Mouse (Mus musculus) hindbrain, embryonic 16.5 days (tissue): Measurements from ENCODE around the gene Rab11fip5. TPM values are rescaled to one million over a fixed set of nuclear protein-coding genes. Genes with fewer than 3 reads are reported as not detected.

Experiments
- ATAC-seq: fragments of 200-750 bp; cut with Nextera tagmentation; 2 replicates; pipeline ENCODE4 v1.8.0; 2017; ENCODE audit warnings: moderate TSS enrichment, moderate library complexity
- H3K27ac ChIP-seq: fragments of 300-500 bp; sonication (generic); 2 replicates; pipeline ENCODE4 v1.5.1; 2014; ENCODE audit warnings: low read depth, mild to moderate bottlenecking, control low read depth, low read length, moderate library complexity
- H3K27me3 ChIP-seq: fragments of 300-500 bp; sonication (generic); replicated peaks from 2 replicates; pipeline ENCODE4 v1.6.1; 2014; ENCODE audit warnings: low read length; ENCODE audit not compliant: control insufficient read depth, insufficient read depth
- H3K36me3 ChIP-seq: fragments of 300-500 bp; sonication (generic); 2 replicates; pipeline ENCODE4 v1.6.1; 2014; ENCODE audit warnings: mild to moderate bottlenecking, low read length, moderate library complexity, mixed read lengths; ENCODE audit not compliant: control insufficient read depth, insufficient read depth
- H3K4me1 ChIP-seq: fragments of 300-500 bp; sonication (generic); 2 replicates; pipeline ENCODE4 v1.6.1; 2014; ENCODE audit warnings: low read depth, low read length; ENCODE audit not compliant: control insufficient read depth, insufficient read depth
- H3K4me2 ChIP-seq: fragments of 300-500 bp; sonication (generic); 2 replicates; pipeline ENCODE4 v1.6.1; 2014; ENCODE audit warnings: mild to moderate bottlenecking, low read length, control low read depth, moderate library complexity
- H3K4me3 ChIP-seq: fragments of 300-500 bp; sonication (generic); 2 replicates; pipeline ENCODE4 v1.5.1; 2014; ENCODE audit warnings: mild to moderate bottlenecking, low read length, control low read depth, moderate library complexity
- H3K9ac ChIP-seq: fragments of 300-500 bp; sonication (generic); 2 replicates; pipeline ENCODE4 v1.6.1; 2014; ENCODE audit warnings: low read depth, mild to moderate bottlenecking, control low read depth, low read length, moderate library complexity
- H3K9me3 ChIP-seq: fragments of 300-500 bp; sonication (generic); 2 replicates; pipeline ENCODE4 v1.6.1; 2014; ENCODE audit warnings: mild to moderate bottlenecking, low read length, moderate library complexity; ENCODE audit not compliant: control insufficient read depth
- WGBS: fragments of 180-500 bp; shearing (Covaris S2); extraction: QIAGEN DNeasy Blood & Tissue Kit; methylation state at CpG from one replicate; pipeline ENCODE4 v1.1.7; 2014; 5-methylcytosine and 5-hydroxymethylcytosine counted together
- polyA plus RNA-seq: library from polyadenylated mRNA; unstranded; fragments of >200 nt; fragmentation: Nextera tagmentation; extraction: Ambion mirVana; gene quantifications from 2 replicates; pipeline ENCODE4 v1.2.1, GENCODE M21; 2015

Gene Rab11fip5
- polyA plus RNA-seq, 1 experiment from 2014 or later: 24.3 TPM

GRCm38 (mm10) chr6:85369181-85369860, 5.1 kb downstream of the Rab11fip5 start:
- H3K4me3 ChIP-seq: no peak overlapping the region
- H3K4me2 ChIP-seq: no peak overlapping the region
- 71% methylated on average over 5 of the region's 5 CpGs for WGBS
- no peak overlapping the region for H3K27ac ChIP-seq
- no peaks in the 10 kb centered on the region for H3K27me3 ChIP-seq
- peaks cover 33% of the 10 kb centered on the region for H3K4me1 ChIP-seq
- H3K36me3 ChIP-seq: no peaks in the 10 kb centered on the region
- H3K9me3 ChIP-seq: no peaks in the 10 kb centered on the region
- no peak for ATAC-seq
- H3K9ac ChIP-seq: no peak overlapping the region

- Histone ChIP-seq H3K4me1 (peaks cover 33% of the 10 kb centered on the region), H3K4me2 (no peak overlapping the region), H3K4me3 (no peak overlapping the region), H3K36me3 (no peaks in the 10 kb centered on the region), H3K27me3 (no peaks in the 10 kb centered on the region), H3K9ac (no peak overlapping the region), H3K9me3 (no peaks in the 10 kb centered on the region), H3K27ac (no peak overlapping the region)
- 64% methylated on average over 5 of the region's 5 CpGs for WGBS
- no peak for ATAC-seq
These were observed 5.7 kb downstream of the Rab11fip5 start for GRCm38 (mm10) chr6:85368722-85369121.

GRCm38 (mm10) chr6:85368166-85368565, 6.3 kb downstream of the Rab11fip5 start:
- Histone ChIP-seq H3K36me3 (no peaks in the 10 kb centered on the region), H3K4me2 (no peak overlapping the region), H3K4me1 (peaks cover 29% of the 10 kb centered on the region), H3K27ac (no peak overlapping the region), H3K4me3 (no peak overlapping the region), H3K27me3 (no peaks in the 10 kb centered on the region), H3K9ac (no peak overlapping the region), H3K9me3 (no peaks in the 10 kb centered on the region)
- no peak for ATAC-seq
- 94% methylated on average over 1 of the region's 1 CpGs for WGBS

- H3K9ac ChIP-seq: no peak overlapping the region
- H3K9me3 ChIP-seq: no peaks in the 10 kb centered on the region
- H3K36me3 ChIP-seq: no peaks in the 10 kb centered on the region
- no peak overlapping the region for H3K4me2 ChIP-seq
- no peaks in the 10 kb centered on the region for H3K27me3 ChIP-seq
- H3K27ac ChIP-seq: no peak overlapping the region
- ATAC-seq: no peak
- H3K4me1 ChIP-seq: peaks cover 12% of the 10 kb centered on the region
- H3K4me3 ChIP-seq: no peak overlapping the region
- WGBS: 74% methylated on average over 1 of the region's 1 CpGs
These were observed 8.0 kb downstream of the Rab11fip5 start for GRCm38 (mm10) chr6:85366387-85366786.

GRCm38 (mm10) chr6:85364439-85364838, 10.0 kb downstream of the Rab11fip5 start:
- H3K36me3 ChIP-seq: no peaks in the 10 kb centered on the region
- ATAC-seq: no peak
- no peak overlapping the region for H3K4me3 ChIP-seq
- 79% methylated on average over 5 of the region's 5 CpGs for WGBS
- H3K4me2 ChIP-seq: no peak overlapping the region
- no peak overlapping the region for H3K27ac ChIP-seq
- H3K4me1 ChIP-seq: peaks cover 11% of the 10 kb centered on the region; the same call in 1 of the 2 replicates
- H3K9me3 ChIP-seq: no peaks in the 10 kb centered on the region
- no peak overlapping the region for H3K9ac ChIP-seq
- no peaks in the 10 kb centered on the region for H3K27me3 ChIP-seq

- ATAC-seq: no peak
- no peak overlapping the region for H3K4me2 ChIP-seq
- H3K27ac ChIP-seq: no peak overlapping the region
- no peaks in the 10 kb centered on the region for H3K36me3 ChIP-seq
- no peak overlapping the region for H3K9ac ChIP-seq
- 86% methylated on average over 4 of the region's 4 CpGs for WGBS
- no peak overlapping the region for H3K4me3 ChIP-seq
- no peaks in the 10 kb centered on the region for H3K27me3 ChIP-seq
- H3K9me3 ChIP-seq: no peaks in the 10 kb centered on the region
- H3K4me1 ChIP-seq: peaks cover 7% of the 10 kb centered on the region; the same call in 1 of the 2 replicates
These were observed 10.6 kb downstream of the Rab11fip5 start for GRCm38 (mm10) chr6:85363906-85364260.

GRCm38 (mm10) chr6:85363231-85363905, 11.1 kb downstream of the Rab11fip5 start:
- H3K36me3 ChIP-seq: no peaks in the 10 kb centered on the region
- H3K9me3 ChIP-seq: no peaks in the 10 kb centered on the region
- H3K4me1 ChIP-seq: peaks cover 3% of the 10 kb centered on the region; the same call in 1 of the 2 replicates
- ATAC-seq: no peak
- WGBS: 90% methylated on average over 5 of the region's 5 CpGs
- no peak overlapping the region for H3K4me2 ChIP-seq
- H3K27me3 ChIP-seq: no peaks in the 10 kb centered on the region
- no peak overlapping the region for H3K27ac ChIP-seq
- no peak overlapping the region for H3K9ac ChIP-seq
- H3K4me3 ChIP-seq: no peak overlapping the region

GRCm38 (mm10) chr6:85362610-85363009, 11.8 kb downstream of the Rab11fip5 start:
- Histone ChIP-seq H3K9me3 (no peaks in the 10 kb centered on the region), H3K4me3 (no peak overlapping the region), H3K27ac (no peak overlapping the region), H3K4me2 (no peak overlapping the region), H3K27me3 (no peaks in the 10 kb centered on the region), H3K9ac (no peak overlapping the region), H3K36me3 (no peaks in the 10 kb centered on the region), H3K4me1 (peaks cover 3% of the 10 kb centered on the region; the same call in 1 of the 2 replicates)
- 73% methylated on average over 5 of the region's 5 CpGs for WGBS
- ATAC-seq: no peak

- Histone ChIP-seq H3K9ac (no peak overlapping the region), H3K9me3 (no peaks in the 10 kb centered on the region), H3K4me1 (no peaks in the 10 kb centered on the region), H3K36me3 (no peaks in the 10 kb centered on the region), H3K4me3 (no peak overlapping the region), H3K4me2 (no peak overlapping the region), H3K27ac (no peak overlapping the region), H3K27me3 (no peaks in the 10 kb centered on the region)
- 88% methylated on average over 5 of the region's 5 CpGs for WGBS
- ATAC-seq: no peak
These were observed 14.1 kb downstream of the Rab11fip5 start for GRCm38 (mm10) chr6:85360311-85360710.
